Mouse (Mus musculus) liver, embryonic 15.5 days (tissue): Measurements from ENCODE around the gene Rogdi. TPM values are rescaled to one million over a fixed set of nuclear protein-coding genes. Genes with fewer than 3 reads are reported as not detected.

Source experiments
- ATAC-seq: fragments of 200-750 bp; cut with Nextera tagmentation; 2 replicates; pipeline ENCODE4 v1.8.0; 2017; ENCODE audit warnings: moderate number of reproducible peaks, mild to moderate bottlenecking, moderate library complexity; ENCODE audit not compliant: insufficient read depth
- H3K27ac ChIP-seq: fragments of 300-500 bp; sonication (generic); replicated peaks from 2 replicates; pipeline ENCODE4 v1.5.1; 2015; ENCODE audit warnings: mild to moderate bottlenecking, inconsistent platforms
- H3K27me3 ChIP-seq: fragments of 300-500 bp; sonication (generic); 2 replicates; pipeline ENCODE4 v1.6.1; 2015; ENCODE audit warnings: mild to moderate bottlenecking, inconsistent platforms
- H3K36me3 ChIP-seq: fragments of 300-500 bp; sonication (generic); replicated peaks from 2 replicates; pipeline ENCODE4 v1.6.1; 2015; ENCODE audit warnings: moderate library complexity, mild to moderate bottlenecking, inconsistent platforms
- H3K4me1 ChIP-seq: fragments of 300-500 bp; sonication (generic); replicated peaks from 2 replicates; pipeline ENCODE4 v1.6.1; 2015; ENCODE audit warnings: inconsistent platforms
- H3K4me2 ChIP-seq: fragments of 300-500 bp; sonication (generic); 2 replicates; pipeline ENCODE4 v1.6.1; 2015; ENCODE audit warnings: moderate library complexity, mild to moderate bottlenecking, inconsistent platforms
- H3K4me3 ChIP-seq: fragments of 300-500 bp; sonication (generic); replicated peaks from 2 replicates; pipeline ENCODE4 v1.5.1; 2015; ENCODE audit warnings: mild to moderate bottlenecking, inconsistent platforms
- H3K9ac ChIP-seq: fragments of 300-500 bp; sonication (generic); 2 replicates; pipeline ENCODE4 v1.6.1; 2015; ENCODE audit warnings: moderate library complexity, mild to moderate bottlenecking, inconsistent platforms
- H3K9me3 ChIP-seq: fragments of 300-500 bp; sonication (generic); replicated peaks from 2 replicates; pipeline ENCODE4 v1.6.1; 2016; ENCODE audit warnings: inconsistent platforms
- WGBS: fragments of 180-500 bp; shearing (Covaris S2); methylation state at CpG from one replicate; pipeline ENCODE4 v1.1.7; 2015; ENCODE audit warnings: mixed read lengths; ENCODE audit not compliant: insufficient replicate concordance; 5-methylcytosine and 5-hydroxymethylcytosine counted together
- polyA plus RNA-seq: library from polyadenylated mRNA; unstranded; fragments of >200 nt; fragmentation: Nextera tagmentation; extraction: Ambion mirVana; gene quantifications from 2 replicates; pipeline ENCODE4 v1.2.1, GENCODE M21; 2015

Gene Rogdi
- polyA plus RNA-seq, 1 experiment from 2014 or later = 65.2 TPM

DNA sequence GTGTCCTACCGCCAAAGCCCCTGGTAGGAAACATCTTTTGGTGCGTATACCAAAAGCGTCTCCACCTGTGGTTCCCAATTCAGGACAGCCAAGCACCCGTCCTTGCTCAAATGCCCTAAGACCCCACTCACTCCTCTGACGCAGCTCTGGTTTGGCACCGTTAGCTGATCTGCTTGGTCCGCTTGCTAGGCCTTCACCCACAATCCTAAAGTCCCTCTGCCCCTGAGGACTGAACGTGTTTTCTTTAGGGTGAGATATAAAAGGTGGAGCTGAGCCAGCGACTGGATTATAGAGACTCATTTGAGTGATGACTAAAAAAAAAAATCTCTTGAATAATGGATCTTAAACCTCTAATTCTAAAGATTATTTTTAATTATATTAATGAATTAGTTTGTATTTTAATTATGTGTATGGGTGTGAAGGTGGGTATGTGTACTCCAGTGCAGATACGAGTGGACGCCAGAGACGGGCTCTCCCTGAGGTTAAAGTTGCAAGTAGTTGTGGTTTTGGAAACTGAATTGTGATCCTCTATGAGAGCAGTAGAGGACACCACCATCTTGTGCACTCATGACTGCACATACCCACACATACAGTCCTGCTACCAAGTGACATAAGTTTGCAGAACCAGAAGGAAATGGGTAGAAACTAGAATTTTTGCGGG lies 48.5 kb downstream of the Rogdi start:
- peak overlapping the region; percentile 94 for H3K27ac ChIP-seq
- peak overlapping the region; percentile 93 for H3K9ac ChIP-seq
- WGBS = 13% methylated on average over 13 of the region's 13 CpGs
- peak overlapping the region; percentile 85 for H3K4me2 ChIP-seq
- peak overlapping the region; percentile 91 for H3K4me3 ChIP-seq
- peaks cover 24% of the 10 kb centered on the region for H3K4me1 ChIP-seq
- no peaks in the 10 kb centered on the region for H3K9me3 ChIP-seq
- no peak for ATAC-seq
- no peaks in the 10 kb centered on the region for H3K27me3 ChIP-seq
- no peaks in the 10 kb centered on the region for H3K36me3 ChIP-seq

DNA sequence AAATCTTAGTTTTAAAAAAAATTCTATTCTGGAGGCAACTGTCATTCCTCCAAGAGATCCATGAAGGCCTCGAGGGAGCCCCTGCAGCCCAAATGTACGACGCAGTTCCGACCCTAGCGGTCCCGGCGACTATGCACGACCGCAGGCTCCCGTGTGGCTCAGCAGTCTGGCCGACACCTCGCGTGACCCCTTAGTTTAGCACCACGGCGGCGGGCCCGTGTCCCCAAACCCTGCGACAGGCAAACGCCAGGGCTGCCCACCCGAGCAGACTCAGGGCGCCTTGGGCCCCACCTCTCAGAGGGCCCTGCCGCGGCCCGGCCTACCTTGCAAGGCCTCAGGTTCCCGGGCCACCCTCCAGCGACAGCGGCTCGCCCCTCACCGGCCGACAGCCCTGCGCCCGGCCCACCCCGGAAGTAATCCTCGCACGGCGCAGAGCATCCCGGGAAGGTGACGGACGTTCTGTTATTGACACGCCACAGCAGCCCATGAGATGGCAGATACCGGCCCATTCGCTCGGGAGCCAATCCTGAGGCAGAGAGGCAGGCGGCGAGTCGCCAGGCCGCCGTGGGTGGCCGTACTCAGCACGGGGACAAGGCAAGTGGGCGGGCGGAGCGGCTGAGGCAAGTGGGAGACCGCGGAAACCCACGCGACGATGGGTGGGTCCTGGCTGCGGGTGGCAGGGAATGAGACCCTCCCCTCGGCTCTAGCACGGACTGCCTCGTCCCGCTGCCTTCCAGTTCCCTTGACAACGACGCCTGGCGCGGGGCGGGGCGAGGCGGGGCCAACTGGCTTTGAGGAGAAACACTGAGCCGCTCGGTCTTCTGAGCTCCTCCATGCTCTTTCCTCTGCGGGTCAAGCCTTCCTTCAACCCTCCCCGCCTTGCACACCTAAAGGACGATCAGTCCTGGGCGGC lies 49.3 kb downstream of the Rogdi start, which contains the start of gene Anks3:
Gene Anks3 (minus strand): TSS at position 409 of the 913 bp plus-strand sequence.
- no peaks in the 10 kb centered on the region for H3K9me3 ChIP-seq
- H3K4me2 ChIP-seq = peak within 1 kb of the TSS; percentile 85
- no peaks in the 10 kb centered on the region for H3K36me3 ChIP-seq
- under 1% methylated on average over 71 of the region's 76 CpGs for WGBS
- peaks cover 24% of the 10 kb centered on the region for H3K4me1 ChIP-seq
- H3K27me3 ChIP-seq = no peaks in the 10 kb centered on the region
- H3K9ac ChIP-seq = peak within 1 kb of the TSS; percentile 93
- ATAC-seq = peak; percentile 98
- H3K4me3 ChIP-seq = peak within 1 kb of the TSS; percentile 91
- peak within 1 kb of the TSS; percentile 94 for H3K27ac ChIP-seq

DNA sequence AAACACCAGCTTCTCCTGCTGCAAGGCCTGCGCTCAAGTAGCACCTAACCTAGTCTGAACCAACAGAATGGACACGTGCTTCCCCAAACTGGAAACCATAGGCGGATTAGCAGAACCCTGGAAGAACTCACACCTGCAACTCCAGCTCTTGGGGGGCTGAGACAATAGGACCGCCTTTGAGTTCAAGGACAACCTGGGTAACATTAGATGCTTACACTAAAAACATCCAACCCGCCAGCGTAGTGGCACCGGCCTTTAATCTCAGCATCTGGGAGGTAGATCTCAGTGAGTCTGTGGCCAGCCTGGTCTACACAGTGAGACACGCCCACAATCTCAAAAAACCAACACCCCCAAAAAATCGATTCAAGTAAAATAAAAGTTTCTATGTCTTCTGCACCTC lies 50.0 kb downstream of the Rogdi start:
- WGBS = 30% methylated on average over 9 of the region's 9 CpGs
- peaks cover 24% of the 10 kb centered on the region for H3K4me1 ChIP-seq
- H3K4me3 ChIP-seq = peak overlapping the region; percentile 91
- H3K27ac ChIP-seq = peak overlapping the region; percentile 94; the same call in 1 of the 2 replicates
- peak overlapping the region; percentile 85 for H3K4me2 ChIP-seq
- H3K9ac ChIP-seq = peak overlapping the region; percentile 93
- H3K27me3 ChIP-seq = no peaks in the 10 kb centered on the region
- H3K36me3 ChIP-seq = no peaks in the 10 kb centered on the region
- no peaks in the 10 kb centered on the region for H3K9me3 ChIP-seq
- ATAC-seq = no peak

DNA sequence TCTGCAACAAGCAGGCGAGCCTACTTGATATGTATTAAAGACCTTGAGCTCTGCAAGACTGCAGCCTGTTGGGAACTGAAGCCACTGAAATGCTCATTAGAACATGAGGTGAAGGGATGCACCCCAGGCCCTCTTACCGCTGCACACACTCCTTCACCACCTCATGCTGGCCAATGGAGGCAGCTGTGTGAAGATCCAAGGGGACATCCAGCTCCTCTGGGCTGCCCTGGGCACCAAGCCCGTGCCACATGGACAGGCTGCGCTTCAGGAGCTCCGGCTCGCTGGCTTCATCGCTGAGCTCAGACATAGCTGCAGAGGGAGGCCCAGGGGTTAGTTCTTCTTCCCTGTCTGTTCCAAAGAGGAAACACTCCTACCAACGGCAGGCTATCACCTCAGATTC lies 53.1 kb downstream of the Rogdi start:
- H3K27me3 ChIP-seq = no peaks in the 10 kb centered on the region
- no peaks in the 10 kb centered on the region for H3K9me3 ChIP-seq
- peaks cover 18% of the 10 kb centered on the region for H3K36me3 ChIP-seq
- WGBS = 62% methylated on average over 8 of the region's 8 CpGs
- ATAC-seq = no peak
- H3K4me3 ChIP-seq = no peak overlapping the region
- no peak overlapping the region; the same call in 1 of the 2 replicates for H3K9ac ChIP-seq
- no peak overlapping the region for H3K27ac ChIP-seq
- H3K4me2 ChIP-seq = no peak overlapping the region
- peaks cover 21% of the 10 kb centered on the region for H3K4me1 ChIP-seq

Other genes with a start within 250 kb of the Rogdi start
- gene Cdip1, start 223.3 kb downstream of the Rogdi start, polyA plus RNA-seq = 20.9 and 24.5 TPM in 2 replicates
- 0.09 and 0.14 TPM in 2 replicates for gene 4930562C15Rik, start 178.1 kb downstream of the Rogdi start, polyA plus RNA-seq
- gene Ubald1, start 133.2 kb downstream of the Rogdi start, polyA plus RNA-seq = 10.6 and 11.5 TPM in 2 replicates
- 25.4 and 30.9 TPM in 2 replicates for gene Mgrn1, start 127.3 kb downstream of the Rogdi start, polyA plus RNA-seq
- gene Nudt16l1, start 74.8 kb downstream of the Rogdi start, polyA plus RNA-seq = 49.0 and 50.2 TPM in 2 replicates
- gene Anks3, start 49.3 kb downstream of the Rogdi start, polyA plus RNA-seq = 14.8 and 18.5 TPM in 2 replicates
- not detected in 2 replicates for gene Sept12, start 15.7 kb downstream of the Rogdi start, polyA plus RNA-seq
- 7.5 and 9.1 TPM in 2 replicates for gene Smim22, start 6.3 kb downstream of the Rogdi start, polyA plus RNA-seq
- 41.6 and 46.0 TPM in 2 replicates for gene Glyr1, start 36.3 kb upstream of the Rogdi start, polyA plus RNA-seq
- gene Ubn1, start 36.5 kb upstream of the Rogdi start, polyA plus RNA-seq = 8.5 and 9.5 TPM in 2 replicates
- 0.38 and 0.60 TPM in 2 replicates for gene Ppl, start 118.9 kb upstream of the Rogdi start, polyA plus RNA-seq
- 0.02 TPM in 1 of 2 replicates, not detected in the other for gene Sec14l5, start 133.6 kb upstream of the Rogdi start, polyA plus RNA-seq
- gene Nagpa, start 190.5 kb upstream of the Rogdi start, polyA plus RNA-seq = 13.1 and 16.0 TPM in 2 replicates
- 0.73 and 0.82 TPM in 2 replicates for gene AU021092, start 208.7 kb upstream of the Rogdi start, polyA plus RNA-seq
- 11.8 and 14.2 TPM in 2 replicates for gene Alg1, start 220.1 kb upstream of the Rogdi start, polyA plus RNA-seq
- gene Eef2kmt, start 242.4 kb upstream of the Rogdi start, polyA plus RNA-seq = 9.0 and 9.8 TPM in 2 replicates